Mouse (Mus musculus): ENCODE results near the gene Snta1.

Snta1 gene

GRCm38 (mm10) chr2:154423548-154423947 is 15.6 kb upstream of the Snta1 start:
- CTCF ChIA-PET: interaction anchor here (0.5 to 0.6 kb wide), 2 partner anchors 51 to 122 kb away, joined by 3 to 4 read pairs; partner anchors contain the start of gene Cdk5rap1

GRCm38 (mm10) chr2:154422181-154422580 is 14.3 kb upstream of the Snta1 start:
- CTCF ChIA-PET: no interaction called here

- CTCF ChIA-PET: interaction anchor here (0.6 kb wide), 1 partner anchor 165 kb away, joined by 3 read pairs; no protein-coding TSS in a partner anchor
These were observed 13.2 kb upstream of the Snta1 start for GRCm38 (mm10) chr2:154420942-154421731.

- CTCF ChIA-PET: no interaction called here
These were observed 12.0 kb upstream of the Snta1 start for GRCm38 (mm10) chr2:154419631-154420515.

GRCm38 (mm10) chr2:154418001-154418400 is 10.1 kb upstream of the Snta1 start:
- CTCF ChIA-PET: no interaction called here

GRCm38 (mm10) chr2:154417107-154417506 is 9.2 kb upstream of the Snta1 start:
- CTCF ChIA-PET: no interaction called here

- CTCF ChIA-PET: interaction anchor here (0.6 to 0.9 kb wide), 2 partner anchors 15 to 128 kb away, joined by 3 to 5 read pairs; no protein-coding TSS in a partner anchor
These were observed 4.2 kb upstream of the Snta1 start for GRCm38 (mm10) chr2:154412018-154412666.

- CTCF ChIA-PET: interaction anchor here (0.7 kb wide), 2 partner anchors 42 to 1363 kb away, joined by 3 to 4 read pairs; no protein-coding TSS in a partner anchor
These were observed 2.5 kb upstream of the Snta1 start for GRCm38 (mm10) chr2:154410355-154410754.

- CTCF ChIA-PET: interaction anchor here (0.7 kb wide), 1 partner anchor 161 kb away, joined by 9 read pairs; no protein-coding TSS in a partner anchor
These were observed 746 bp downstream of the Snta1 start for GRCm38 (mm10) chr2:154407063-154407642.

GRCm38 (mm10) chr2:154405447-154405994 is 2.4 kb downstream of the Snta1 start:
- CTCF ChIA-PET: no interaction called here

GRCm38 (mm10) chr2:154402811-154403210 is 5.1 kb downstream of the Snta1 start:
- CTCF ChIA-PET: interaction anchor here (0.7 kb wide), 1 partner anchor 1324 kb away, joined by 5 read pairs; no protein-coding TSS in a partner anchor

GRCm38 (mm10) chr2:154401976-154402375 is 5.9 kb downstream of the Snta1 start:
- CTCF ChIA-PET: interaction anchor here (0.7 to 0.8 kb wide), 2 partner anchors 143 to 1325 kb away, joined by 3 to 5 read pairs; no protein-coding TSS in a partner anchor

- CTCF ChIA-PET: interaction anchor here (0.8 kb wide), 1 partner anchor 647 kb away, joined by 7 read pairs; no protein-coding TSS in a partner anchor
These were observed 8.6 kb downstream of the Snta1 start for GRCm38 (mm10) chr2:154399325-154399724.

GRCm38 (mm10) chr2:154398267-154398666 is 9.6 kb downstream of the Snta1 start:
- CTCF ChIA-PET: interaction anchor here (0.6 kb wide), 1 partner anchor 29 kb away, joined by 3 read pairs; no protein-coding TSS in a partner anchor

GRCm38 (mm10) chr2:154396529-154396928 is 11.4 kb downstream of the Snta1 start:
- CTCF ChIA-PET: interaction anchor here (0.7 kb wide), 1 partner anchor 340 kb away, joined by 10 read pairs; no protein-coding TSS in a partner anchor

- CTCF ChIA-PET: no interaction called here
These were observed 13.3 kb downstream of the Snta1 start for GRCm38 (mm10) chr2:154394602-154395001.

GRCm38 (mm10) chr2:154390180-154390964 is 17.5 kb downstream of the Snta1 start:
- CTCF ChIA-PET: no interaction called here

- CTCF ChIA-PET: no interaction called here
These were observed 28.8 kb downstream of the Snta1 start for GRCm38 (mm10) chr2:154379103-154379502.

GRCm38 (mm10) chr2:154374807-154375601 is 32.9 kb downstream of the Snta1 start:
- CTCF ChIA-PET: no interaction called here

Data from spleen, embryonic (tissue).